Mouse (Mus musculus) left cerebral cortex, postnatal 36 days (tissue): ENCODE data around the gene Aadacl4. TPM values are rescaled to one million over a fixed set of nuclear protein-coding genes. Genes with fewer than 3 reads are reported as not detected.
"Not testable (repeated sequence)": the region's sequence is repeated elsewhere in the genome, so short reads cannot be mapped to it uniquely, and the experiment has no call there.

Experiments
- DNase-seq, 2 experiments: peaks; one replicate each; pipeline ENCODE4 v3.0.0; 2021 to 2022; ENCODE audit warnings: low spot score in 2 of 2, mixed read lengths in 1 of 2
- intact Hi-C: fragments of 180-260 bp; cut with DNase I; formaldehyde crosslinking; loops from one replicate; pipeline ENCODE4 v1.15.1; 2025
- total RNA-seq, 2 experiments: library from RNA; stranded (reverse); gene quantifications; 2 replicates each; pipeline ENCODE4 v1.2.3; 2021

The Aadacl4 gene
- not detected for total RNA-seq

GRCm38 (mm10) chr4:144613407-144613806 is at the start of gene Aadacl4:
Gene Aadacl4, plus strand, starts transcription at chr4:144613707.
- no peak for DNase-seq
- intact Hi-C loops = no loop called here

- intact Hi-C loops = no loop called here
- DNase-seq = no peak
Measured at GRCm38 (mm10) chr4:144565034-144565433, 48.5 kb upstream of the Aadacl4 start, which contains the start of gene Gm13124. Gene Gm13124, minus strand, starts transcription at chr4:144565134.

GRCm38 (mm10) chr4:144567752-144568151 is 45.8 kb upstream of the Aadacl4 start:
- DNase-seq = no peak
- intact Hi-C loops = no loop called here

GRCm38 (mm10) chr4:144586207-144586606 is 27.3 kb upstream of the Aadacl4 start:
- intact Hi-C loops, DNase-seq: not testable (repeated sequence)

- DNase-seq = no peak
- intact Hi-C loops = no loop called here
Measured at GRCm38 (mm10) chr4:144592790-144593189, 20.7 kb upstream of the Aadacl4 start.

- no peak for DNase-seq
- intact Hi-C loops = no loop called here
Measured at GRCm38 (mm10) chr4:144614586-144614985, 1.1 kb downstream of the Aadacl4 start.

GRCm38 (mm10) chr4:144638263-144638662 is 24.8 kb downstream of the Aadacl4 start:
- intact Hi-C loops = no loop called here
- no peak for DNase-seq

Other genes with a start within 250 kb of the Aadacl4 start
- gene Pramef20, start 235.8 kb upstream of the Aadacl4 start, total RNA-seq = not detected
- gene Pramef12, start 205.2 kb upstream of the Aadacl4 start, total RNA-seq = not detected
- not detected for gene 1700012P22Rik, start 174.9 kb upstream of the Aadacl4 start, total RNA-seq
- not detected for gene Gm9944, start 160.4 kb upstream of the Aadacl4 start, total RNA-seq
- not detected for gene Aadacl3, start 150.0 kb upstream of the Aadacl4 start, total RNA-seq
- gene 9430007A20Rik, start 93.9 kb upstream of the Aadacl4 start, total RNA-seq = not detected
- gene Gm13124, start 48.6 kb upstream of the Aadacl4 start, total RNA-seq = not detected
- gene Gm436, start 72.7 kb downstream of the Aadacl4 start, total RNA-seq = not detected
- gene Gm13178, start 107.7 kb downstream of the Aadacl4 start, total RNA-seq = not detected
- gene Gm438, start 172.9 kb downstream of the Aadacl4 start, total RNA-seq = not detected